Mouse (Mus musculus) embryonic facial prominence, embryonic 10.5 days (tissue): ENCODE measurements around the gene Hap1. TPM values are rescaled to one million over a fixed set of nuclear protein-coding genes. Genes with fewer than 3 reads are reported as not detected.

Experiments
- DNase-seq: peaks from one replicate; pipeline ENCODE4 v3.0.0-alpha.2; 2017; ENCODE audit warnings: low spot score
- H3K27ac ChIP-seq: fragments of 300-500 bp; sonication (generic); replicated peaks from 2 replicates; pipeline ENCODE4 v1.5.1; 2016; ENCODE audit warnings: mild to moderate bottlenecking
- H3K27me3 ChIP-seq: fragments of 300-500 bp; sonication (generic); replicated peaks from 2 replicates; pipeline ENCODE4 v1.6.1; 2016; ENCODE audit warnings: low read depth, mild to moderate bottlenecking; ENCODE audit not compliant: poor library complexity, severe bottlenecking
- H3K36me3 ChIP-seq: fragments of 300-500 bp; sonication (generic); replicated peaks from 2 replicates; pipeline ENCODE4 v1.6.1; 2016; ENCODE audit warnings: mild to moderate bottlenecking, moderate library complexity
- H3K4me1 ChIP-seq: fragments of 300-500 bp; sonication (generic); 2 replicates; pipeline ENCODE4 v1.6.1; 2016
- H3K4me3 ChIP-seq: fragments of 300-500 bp; sonication (generic); 2 replicates; pipeline ENCODE4 v1.5.1; 2016; ENCODE audit warnings: mild to moderate bottlenecking, moderate library complexity
- H3K9me3 ChIP-seq: fragments of 300-500 bp; sonication (generic); 2 replicates; pipeline ENCODE4 v1.6.1; 2016; ENCODE audit warnings: mild to moderate bottlenecking
- WGBS: fragments of 180-500 bp; shearing (Covaris S2); methylation state at CpG from one replicate; pipeline ENCODE4 v1.1.7; 2016; 5-methylcytosine and 5-hydroxymethylcytosine counted together
- polyA plus RNA-seq: library from polyadenylated mRNA; unstranded; fragments of >200 nt; fragmentation: Nextera tagmentation; extraction: Ambion mirVana; gene quantifications from 2 replicates; pipeline ENCODE4 v1.2.1, GENCODE M21; 2016

The Hap1 gene
- 14.0 and 14.2 TPM in 2 replicates for polyA plus RNA-seq

GRCm38 (mm10) chr11:100355972-100356818 is at the start of gene Hap1:
TSS of gene Hap1 (minus strand) at chr11:100356128.
- Histone ChIP-seq H3K27me3 (peaks cover 92% of the 10 kb centered on the region), H3K27ac (peak within 1 kb of the TSS; percentile 84)

GRCm38 (mm10) chr11:100404456-100405074 is 48.6 kb upstream of the Hap1 start:
- 88% methylated on average over 3 of the region's 3 CpGs for WGBS
- H3K27me3 ChIP-seq, result no peaks in the 10 kb centered on the region; the same call in 1 of the 2 replicates

More at GRCm38 (mm10) chr11:100355972-100356818, at the start of gene Hap1:
- Histone ChIP-seq H3K4me1 (peaks cover 39% of the 10 kb centered on the region), H3K9me3 (no peaks in the 10 kb centered on the region), H3K4me3 (peak within 1 kb of the TSS; percentile 77), H3K36me3 (peaks cover 20% of the 10 kb centered on the region)
- peak; percentile 79 for DNase-seq
- 2% methylated on average over 49 of the region's 49 CpGs for WGBS

GRCm38 (mm10) chr11:100403445-100404134 is 47.7 kb upstream of the Hap1 start:
- H3K9me3 ChIP-seq, result no peaks in the 10 kb centered on the region
- H3K4me1 ChIP-seq, result peaks cover 32% of the 10 kb centered on the region
- no peaks in the 10 kb centered on the region; the same call in 1 of the 2 replicates for H3K27me3 ChIP-seq
- H3K36me3 ChIP-seq, result peaks cover 9% of the 10 kb centered on the region
- H3K4me3 ChIP-seq, result no peak overlapping the region
- H3K27ac ChIP-seq, result no peak overlapping the region
- 87% methylated on average over 10 of the region's 10 CpGs for WGBS
- DNase-seq, result no peak

More at GRCm38 (mm10) chr11:100404456-100405074, 48.6 kb upstream of the Hap1 start:
- DNase-seq, result no peak
- no peak overlapping the region for H3K27ac ChIP-seq
- H3K4me1 ChIP-seq, result peaks cover 32% of the 10 kb centered on the region
- H3K36me3 ChIP-seq, result peaks cover 19% of the 10 kb centered on the region
- H3K4me3 ChIP-seq, result no peak overlapping the region
- no peaks in the 10 kb centered on the region for H3K9me3 ChIP-seq

- peaks cover 27% of the 10 kb centered on the region for H3K4me1 ChIP-seq
- no peaks in the 10 kb centered on the region; the same call in 1 of the 2 replicates for H3K27me3 ChIP-seq
- H3K9me3 ChIP-seq, result no peaks in the 10 kb centered on the region
- 66% methylated on average over 2 of the region's 2 CpGs for WGBS
- no peak overlapping the region for H3K4me3 ChIP-seq
- DNase-seq, result no peak
- peaks cover 4% of the 10 kb centered on the region; the same call in 1 of the 2 replicates for H3K36me3 ChIP-seq
- 0 out of 2 replicates have a peak overlapping the region, but pooled peaks have one; percentile 32 for H3K27ac ChIP-seq
These were observed 46.8 kb upstream of the Hap1 start for GRCm38 (mm10) chr11:100402682-100403081.

- H3K27ac ChIP-seq, result peak overlapping the region; percentile 32; the same call in 1 of the 2 replicates
- 43% methylated on average over 6 of the region's 6 CpGs for WGBS
- peaks cover 3% of the 10 kb centered on the region; the same call in 1 of the 2 replicates for H3K36me3 ChIP-seq
These were observed 46.3 kb upstream of the Hap1 start for GRCm38 (mm10) chr11:100402240-100402639.

GRCm38 (mm10) chr11:100400842-100401241 is 44.9 kb upstream of the Hap1 start:
- no peak overlapping the region for H3K27ac ChIP-seq
- H3K36me3 ChIP-seq, result no peaks in the 10 kb centered on the region
- H3K4me1 ChIP-seq, result peaks cover 37% of the 10 kb centered on the region
- H3K27me3 ChIP-seq, result peaks cover 14% of the 10 kb centered on the region
- no peak for DNase-seq
- no peaks in the 10 kb centered on the region for H3K9me3 ChIP-seq
- no peak overlapping the region for H3K4me3 ChIP-seq
- WGBS, result 81% methylated on average over 6 of the region's 6 CpGs

More at GRCm38 (mm10) chr11:100402240-100402639, 46.3 kb upstream of the Hap1 start:
- peaks cover 31% of the 10 kb centered on the region for H3K4me1 ChIP-seq
- H3K27me3 ChIP-seq, result peaks cover under 1% of the 10 kb centered on the region
- no peak for DNase-seq
- no peak overlapping the region for H3K4me3 ChIP-seq
- H3K9me3 ChIP-seq, result no peaks in the 10 kb centered on the region

- Histone ChIP-seq H3K9me3 (no peaks in the 10 kb centered on the region), H3K27me3 (peaks cover 24% of the 10 kb centered on the region), H3K4me3 (no peak overlapping the region), H3K4me1 (peaks cover 46% of the 10 kb centered on the region), H3K36me3 (no peaks in the 10 kb centered on the region), H3K27ac (no peak overlapping the region; the same call in 1 of the 2 replicates)
- DNase-seq, result no peak
- 81% methylated on average over 12 of the region's 12 CpGs for WGBS
These were observed 44.0 kb upstream of the Hap1 start for GRCm38 (mm10) chr11:100399727-100400538.

- Histone ChIP-seq H3K9me3 (no peaks in the 10 kb centered on the region), H3K4me1 (peaks cover 49% of the 10 kb centered on the region), H3K27ac (no peak overlapping the region), H3K4me3 (no peak overlapping the region), H3K27me3 (peaks cover 26% of the 10 kb centered on the region), H3K36me3 (no peaks in the 10 kb centered on the region)
- DNase-seq, result no peak
- 83% methylated on average over 9 of the region's 9 CpGs for WGBS
These were observed 43.4 kb upstream of the Hap1 start for GRCm38 (mm10) chr11:100399320-100399719.

GRCm38 (mm10) chr11:100398517-100398916 is 42.6 kb upstream of the Hap1 start:
- Histone ChIP-seq H3K27ac (no peak overlapping the region), H3K9me3 (no peaks in the 10 kb centered on the region), H3K4me1 (peaks cover 53% of the 10 kb centered on the region), H3K27me3 (peaks cover 28% of the 10 kb centered on the region), H3K4me3 (no peak overlapping the region), H3K36me3 (no peaks in the 10 kb centered on the region)
- DNase-seq, result no peak
- 95% methylated on average over 7 of the region's 7 CpGs for whole genome bisulfite sequencing

- Histone ChIP-seq H3K4me1 (peaks cover 55% of the 10 kb centered on the region), H3K27ac (peak within 1 kb of the TSS; percentile 86), H3K27me3 (peaks cover 29% of the 10 kb centered on the region), H3K9me3 (no peaks in the 10 kb centered on the region), H3K36me3 (no peaks in the 10 kb centered on the region), H3K4me3 (peak within 1 kb of the TSS; percentile 69)
- WGBS, result 1% methylated on average over 37 of the region's 37 CpGs
- peak; percentile 99 for DNase-seq
These were observed 41.9 kb upstream of the Hap1 start, which contains the start of gene Jup for GRCm38 (mm10) chr11:100397600-100398389. TSS of gene Jup (minus strand) at chr11:100397763.
